Mouse (Mus musculus): ENCODE measurements around the gene Ndufs1. TPM values are rescaled to one million over a fixed set of nuclear protein-coding genes. Genes with fewer than 3 reads are reported as not detected.
A peak's percentile ranks its signal among the peaks of the same experiment; 100 is the strongest.

Ndufs1 gene
- 100 to 1,000 TPM; 846 to 857 TPM for total RNA-seq (2021)

DNA sequence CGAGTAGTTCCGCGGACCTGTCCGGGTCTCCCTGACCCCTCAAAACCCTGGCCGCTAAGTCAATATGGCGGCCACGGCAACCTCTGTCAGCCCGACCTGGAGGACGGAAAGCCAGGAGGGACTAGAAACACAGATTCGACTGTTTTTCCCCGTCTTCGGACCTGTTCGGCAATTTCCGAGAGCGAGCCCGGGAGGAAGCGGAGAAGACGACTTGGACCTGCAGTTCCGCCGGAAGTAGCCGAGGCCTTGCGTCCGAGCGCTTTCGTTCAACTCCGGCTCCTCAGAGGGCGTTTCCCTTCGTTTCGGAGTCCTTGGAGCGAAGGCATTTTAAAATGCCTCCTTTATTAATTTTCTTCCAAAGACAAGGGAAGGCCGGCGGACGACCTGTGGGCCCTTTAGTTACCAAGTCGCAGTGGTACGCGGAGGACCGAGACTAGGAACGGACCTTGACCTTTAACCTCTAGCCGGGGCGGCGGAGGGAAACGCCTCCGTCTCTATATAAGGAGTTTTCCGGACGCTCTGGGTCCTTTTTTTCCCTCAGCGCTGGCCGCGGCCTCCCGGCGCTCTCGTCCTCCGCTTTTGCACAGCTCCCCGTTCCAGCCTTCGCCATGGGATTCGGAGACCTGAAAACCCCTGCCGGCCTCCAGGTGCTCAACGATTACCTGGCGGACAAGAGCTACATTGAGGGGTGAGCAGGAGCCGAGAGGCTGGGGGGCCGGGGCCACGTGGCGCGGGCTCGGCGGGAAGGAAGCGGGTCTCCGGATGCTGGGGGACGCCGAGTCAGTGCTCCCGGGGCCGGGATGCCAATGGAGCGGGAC lies at the start of gene Ndufs1, which contains the start of gene Eef1b2:
Gene Ndufs1 (minus strand): TSS at position 230 of the 818 bp plus-strand sequence.
Gene Eef1b2 (plus strand): TSS at position 222 of the 818 bp plus-strand sequence.
- intact Hi-C loops (cut with DNase I), result no loop called here
- DNase-seq, result peak; percentile 95 to 96

DNA sequence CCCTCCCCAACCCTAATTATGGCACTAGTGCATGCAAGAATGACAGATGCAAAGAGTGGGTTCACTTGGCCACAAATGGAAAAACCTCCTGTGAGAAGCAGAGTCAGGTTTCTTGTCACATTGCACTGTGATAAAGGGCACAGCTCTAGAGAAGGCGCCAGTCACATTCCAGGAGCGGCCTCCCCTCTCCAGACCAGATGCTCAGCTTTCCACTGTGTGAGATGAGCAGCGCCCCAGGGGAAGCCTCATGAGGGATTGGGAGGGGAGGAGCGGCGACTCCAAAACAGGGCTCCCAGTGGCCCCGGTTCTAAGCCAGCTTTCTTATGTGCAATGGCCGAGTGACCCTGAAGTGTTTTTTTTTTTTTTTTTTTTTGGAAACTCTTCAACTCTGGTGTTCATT lies 49.3 kb upstream of the Ndufs1 start:
- intact Hi-C loops (cut with DNase I), result no loop called here
- DNase-seq, result no peak

DNA sequence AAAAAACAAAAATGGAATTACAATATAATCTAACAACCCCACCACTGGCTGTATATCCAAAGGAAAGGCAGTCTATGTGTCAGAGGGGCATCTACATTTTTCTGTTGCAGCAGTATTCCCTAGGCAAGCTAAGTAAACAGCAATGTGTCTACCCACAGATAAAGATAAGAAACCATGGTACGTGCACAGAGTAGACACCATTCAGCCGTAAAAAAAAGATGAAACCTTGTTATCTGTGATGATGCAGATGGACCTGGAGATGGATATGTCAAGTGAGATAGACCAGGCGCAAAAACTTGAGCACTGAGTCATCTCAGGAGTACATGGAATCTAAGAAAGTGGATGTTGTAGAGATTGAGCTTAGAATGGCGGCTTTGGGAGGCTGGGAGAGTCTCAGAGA lies 48.4 kb upstream of the Ndufs1 start:
- DNase-seq, result no peak
- intact Hi-C loops (cut with DNase I), result no loop called here

DNA sequence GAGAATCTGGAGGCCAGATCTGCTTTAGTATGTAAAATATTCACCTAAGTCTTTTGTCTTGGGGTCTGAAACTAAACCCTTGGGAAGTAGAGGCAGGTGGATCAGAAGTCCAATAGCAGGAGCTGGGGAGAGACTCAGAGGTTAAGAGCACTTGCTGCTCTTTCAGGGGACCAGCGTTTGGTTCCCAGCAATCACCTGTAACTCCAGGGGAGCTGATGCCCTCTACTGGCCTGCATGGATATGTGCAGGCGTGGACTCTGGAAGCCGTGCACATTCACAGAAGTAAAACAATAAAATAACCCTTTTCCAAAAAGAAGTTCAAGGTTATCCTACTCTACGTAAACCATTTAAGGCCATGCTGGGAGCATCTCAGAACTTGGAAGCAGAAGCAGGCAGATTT lies 42.6 kb upstream of the Ndufs1 start:
- intact Hi-C loops (cut with DNase I), result no loop called here
- DNase-seq, result no peak

DNA sequence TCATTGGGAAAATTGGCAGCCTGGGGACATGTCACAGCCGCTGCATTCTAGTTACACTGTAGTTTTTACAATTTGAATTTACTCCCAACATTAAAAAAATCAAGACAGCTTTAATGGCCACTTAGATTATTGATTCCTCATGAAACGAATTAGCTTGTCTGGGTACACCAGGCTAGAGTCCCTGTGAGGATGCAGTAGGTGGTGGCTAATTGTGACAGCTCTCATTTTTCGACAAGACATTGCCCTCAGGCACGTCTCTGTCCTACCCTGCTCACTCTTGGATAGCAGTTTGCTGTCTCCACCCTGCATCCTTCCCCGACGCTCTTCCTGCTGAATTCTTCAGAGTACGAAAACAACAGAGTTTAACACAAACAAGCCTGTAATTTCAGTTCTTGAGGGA lies 38.0 kb upstream of the Ndufs1 start:
- no peak for DNase-seq
- intact Hi-C loops (cut with DNase I), result no loop called here

DNA sequence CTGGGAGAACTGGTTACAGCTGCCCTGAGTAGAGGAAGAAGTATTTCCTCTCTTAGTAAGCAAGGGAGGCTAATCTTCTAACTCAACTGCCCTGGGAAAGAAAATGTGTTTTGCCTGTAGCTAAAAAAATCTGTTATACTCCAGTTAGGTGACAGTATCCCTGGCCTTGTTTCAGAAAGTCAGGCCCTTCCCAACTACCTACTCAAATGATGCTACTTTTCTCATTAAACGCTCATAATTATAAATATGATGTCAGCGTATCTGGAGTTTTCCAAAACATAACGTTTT lies 37.6 kb upstream of the Ndufs1 start, which contains the start of gene Gpr1:
Gene Gpr1 (minus strand): TSS at position 273 of the 288 bp plus-strand sequence.
- intact Hi-C loops (cut with DNase I), result no loop called here
- DNase-seq, result no peak

DNA sequence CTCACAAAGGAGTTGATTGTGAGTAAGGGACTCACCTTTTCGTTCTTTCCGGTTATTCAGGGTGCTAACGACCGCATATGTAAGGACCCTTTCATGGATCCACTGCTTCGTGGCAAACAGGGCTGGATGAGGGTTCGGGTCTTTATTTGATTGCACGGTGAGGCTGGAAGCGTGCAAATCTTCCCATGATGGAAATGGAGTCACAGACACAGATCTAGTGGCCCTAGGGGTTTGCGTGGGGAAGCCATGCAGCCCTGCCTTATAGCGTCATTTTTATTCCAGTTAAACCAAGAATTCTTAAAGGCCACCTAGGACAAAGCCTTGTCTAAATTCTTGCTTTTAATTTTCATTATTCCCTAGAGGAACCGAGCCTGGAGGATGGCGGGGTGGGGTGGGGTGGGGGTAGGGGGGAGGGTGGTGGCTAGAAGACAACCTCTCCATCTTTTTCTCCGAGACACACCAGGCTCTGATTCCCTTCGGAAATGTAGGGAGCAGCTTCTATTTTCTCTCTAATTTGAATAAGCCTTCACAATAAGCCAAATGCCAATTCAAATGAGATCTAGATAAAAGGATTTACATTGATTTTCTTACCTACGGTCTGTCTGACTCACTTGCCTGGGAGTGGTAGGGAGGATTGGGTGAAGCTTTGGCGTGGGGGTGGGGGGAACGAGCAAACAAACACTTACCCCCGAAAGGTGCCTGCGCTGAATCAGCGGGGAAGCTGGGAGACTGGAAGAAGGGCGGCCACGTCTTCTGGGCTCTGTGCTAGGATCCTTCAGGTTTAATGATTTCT lies 37.0 kb upstream of the Ndufs1 start:
- DNase-seq, result no peak
- intact Hi-C loops (cut with DNase I), result no loop called here

DNA sequence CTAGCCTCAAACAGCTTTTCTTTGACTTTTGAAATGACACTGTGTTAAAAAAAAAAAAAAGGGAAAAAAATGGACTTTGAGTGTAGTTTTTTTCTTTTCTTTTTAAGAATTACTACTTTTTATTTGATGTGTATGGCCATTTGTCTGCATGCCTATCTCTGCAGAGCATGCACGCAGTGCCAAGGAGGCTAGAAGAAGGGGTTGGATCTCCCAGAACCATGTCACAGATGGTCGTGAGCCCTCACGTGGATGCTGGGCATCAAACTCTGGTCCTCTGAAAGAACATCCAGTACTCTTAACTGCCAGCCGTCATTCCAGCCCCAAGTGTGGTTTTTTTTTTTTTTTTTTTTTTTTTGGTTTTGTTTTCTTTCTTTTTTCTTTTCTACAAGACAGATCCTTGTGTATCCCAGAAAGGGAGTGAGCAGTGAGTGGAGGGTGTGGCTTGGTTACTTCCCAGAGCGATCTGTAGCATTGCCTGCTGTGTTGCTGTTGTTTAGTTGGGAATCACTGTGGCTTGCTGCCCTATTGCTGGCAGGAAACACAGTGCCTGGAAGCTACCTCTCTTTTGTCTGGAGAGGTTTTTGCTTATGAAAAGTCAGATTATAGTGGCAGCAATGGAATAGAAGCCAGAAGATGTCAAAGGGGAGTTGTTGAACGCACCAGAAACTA lies 33.4 kb upstream of the Ndufs1 start:
- intact Hi-C loops (cut with DNase I), result no loop called here
- DNase-seq, result no peak

DNA sequence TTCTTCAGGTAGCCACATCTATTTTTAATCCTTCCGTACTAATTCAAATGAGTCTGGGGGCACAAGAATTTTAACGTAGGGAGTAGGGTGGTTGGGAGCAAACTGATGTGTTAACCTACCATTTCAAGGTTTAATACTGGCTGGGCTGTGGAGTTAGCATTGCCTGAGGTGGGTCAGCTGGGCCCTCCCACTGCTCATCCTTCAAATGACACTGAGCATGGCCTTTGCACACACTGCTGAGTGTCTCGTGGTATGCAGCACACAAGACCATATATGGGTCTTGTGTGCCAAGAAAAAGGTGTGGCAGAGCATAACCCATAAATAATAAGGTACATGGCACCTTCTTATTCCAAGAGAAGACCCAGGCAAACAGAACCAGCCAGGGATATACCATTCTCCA lies 31.0 kb upstream of the Ndufs1 start:
- intact Hi-C loops (cut with DNase I), result no loop called here

DNA sequence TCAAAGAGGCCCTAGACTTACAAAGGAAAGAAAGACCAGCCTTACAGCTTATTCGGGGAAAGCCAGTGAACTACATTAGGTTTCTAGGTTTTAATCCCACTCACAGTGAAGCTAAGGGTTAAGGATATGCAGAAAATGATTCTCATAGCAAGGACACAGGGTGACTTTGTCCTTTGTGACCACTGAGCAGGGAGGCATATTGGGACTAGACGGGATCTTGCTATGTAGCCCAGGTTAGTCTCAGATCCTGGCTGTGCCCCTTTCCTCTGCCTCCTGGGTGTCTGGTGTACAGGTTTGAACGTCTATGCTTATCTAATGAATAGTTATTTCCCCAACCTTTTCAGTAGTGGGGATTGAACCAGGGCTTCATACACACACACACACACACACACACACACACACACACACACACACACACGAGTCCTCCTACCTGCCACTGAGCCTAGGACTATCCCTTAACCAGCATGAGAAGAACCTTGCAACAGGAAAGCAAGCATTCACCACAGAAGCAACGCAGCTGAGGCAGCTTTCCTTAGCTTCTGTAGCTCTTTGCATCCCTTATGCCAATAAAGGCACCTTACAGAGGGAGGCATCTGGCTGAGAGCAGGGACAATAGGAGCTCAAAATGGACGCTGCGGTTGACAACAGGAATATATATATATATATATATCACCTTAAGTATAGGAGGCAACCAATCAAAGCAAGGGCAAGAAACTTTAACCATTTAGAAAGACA lies 28.2 kb upstream of the Ndufs1 start:
- no peak for DNase-seq
- intact Hi-C loops (cut with DNase I), result no loop called here

More for the DNA sequence above, 31.0 kb upstream of the Ndufs1 start:
- DNase-seq, result no peak

DNA sequence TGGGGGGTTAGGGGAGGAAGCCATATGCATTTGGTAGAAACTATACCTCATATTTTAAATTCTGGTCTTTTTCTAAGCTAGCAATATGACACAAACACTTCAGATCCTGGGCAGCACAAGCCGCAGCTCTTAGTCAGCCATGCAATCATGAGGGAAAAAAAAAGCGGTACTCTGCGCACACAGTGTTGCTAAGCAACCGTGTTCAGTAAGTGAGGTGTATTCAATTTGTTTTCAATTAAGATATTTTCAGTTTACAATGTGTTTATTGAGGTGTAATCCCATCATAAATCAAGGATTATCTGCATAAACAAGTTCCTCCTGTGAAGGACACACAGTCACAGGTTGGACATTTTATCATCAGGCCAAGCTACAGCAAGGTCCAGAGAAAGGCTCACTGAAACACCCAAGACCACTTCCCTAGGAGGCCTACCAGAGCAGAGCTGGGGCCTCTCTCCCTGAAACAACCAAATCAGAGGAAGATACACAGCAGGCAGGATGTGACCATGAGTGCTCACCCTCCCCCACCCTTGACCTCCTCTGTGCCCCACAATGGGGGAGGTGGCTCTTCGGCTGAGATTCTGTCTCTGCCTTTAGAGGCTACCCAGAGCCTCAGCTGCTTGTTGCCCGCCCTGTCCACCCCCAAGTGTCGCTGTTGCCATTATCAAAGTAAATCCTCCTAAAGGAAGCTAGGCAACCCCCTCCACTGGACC lies 27.5 kb upstream of the Ndufs1 start:
- no peak for DNase-seq
- intact Hi-C loops (cut with DNase I), result no loop called here

DNA sequence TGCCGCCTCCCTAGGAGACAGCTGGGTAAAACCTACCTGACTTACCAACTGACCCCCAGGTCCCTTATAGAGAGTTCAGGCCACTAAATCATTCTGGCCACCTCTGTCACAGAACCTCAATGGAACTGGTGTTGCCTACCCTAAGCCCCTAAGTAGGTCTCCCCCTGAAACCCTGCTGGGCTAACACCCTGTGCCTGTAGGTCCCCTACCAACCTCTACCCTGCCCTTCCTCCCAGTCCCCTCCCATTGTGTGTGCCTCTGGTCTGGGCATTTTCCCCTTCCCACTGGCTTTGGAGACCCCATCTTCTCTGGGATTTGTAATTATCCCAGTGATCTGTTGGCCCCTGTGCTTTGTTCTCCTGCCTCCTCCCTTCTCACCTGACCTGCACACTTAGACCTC lies 26.8 kb upstream of the Ndufs1 start:
- intact Hi-C loops (cut with DNase I), result no loop called here
- DNase-seq, result no peak

DNA sequence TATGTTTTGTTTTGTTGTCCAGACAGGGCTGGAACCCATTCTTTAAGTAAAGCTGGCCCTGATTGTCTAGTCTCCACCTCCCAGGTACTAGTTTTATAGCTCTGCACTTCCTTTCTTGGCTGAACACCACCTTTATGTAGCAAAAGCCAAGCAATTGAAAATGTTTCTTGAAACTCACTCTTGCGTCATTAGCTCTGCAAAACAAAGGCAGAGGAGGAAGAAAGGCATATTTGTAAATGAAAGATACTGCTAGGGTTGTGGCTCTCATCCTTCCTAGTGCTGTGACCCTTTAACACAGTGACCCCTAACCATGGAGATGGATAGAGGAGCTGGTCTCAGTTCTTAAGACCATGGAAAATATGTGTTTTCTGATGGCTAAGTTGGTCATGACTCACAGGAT lies 25.0 kb upstream of the Ndufs1 start:
- no peak for DNase-seq
- intact Hi-C loops (cut with DNase I), result no loop called here

DNA sequence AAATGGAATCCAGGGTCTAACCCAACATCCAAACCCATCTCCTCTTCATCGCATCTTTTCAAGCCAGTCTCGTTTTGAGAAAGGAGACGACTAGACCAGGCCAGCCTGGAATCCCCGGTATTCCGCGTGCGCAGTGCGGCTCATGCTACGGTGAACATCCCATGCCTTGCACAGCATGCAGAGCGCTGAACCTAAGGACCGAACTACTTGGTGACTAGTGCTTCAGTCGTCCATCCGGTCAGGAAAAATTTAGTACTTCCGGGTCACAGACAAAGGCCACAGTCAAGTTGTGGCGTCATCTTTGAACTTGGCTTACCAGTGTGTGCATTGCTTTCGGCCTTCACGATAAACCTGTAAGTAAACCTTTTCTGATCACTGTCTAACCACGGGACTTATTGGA lies 23.7 kb upstream of the Ndufs1 start:
- DNase-seq, result no peak
- intact Hi-C loops (cut with DNase I), result no loop called here

DNA sequence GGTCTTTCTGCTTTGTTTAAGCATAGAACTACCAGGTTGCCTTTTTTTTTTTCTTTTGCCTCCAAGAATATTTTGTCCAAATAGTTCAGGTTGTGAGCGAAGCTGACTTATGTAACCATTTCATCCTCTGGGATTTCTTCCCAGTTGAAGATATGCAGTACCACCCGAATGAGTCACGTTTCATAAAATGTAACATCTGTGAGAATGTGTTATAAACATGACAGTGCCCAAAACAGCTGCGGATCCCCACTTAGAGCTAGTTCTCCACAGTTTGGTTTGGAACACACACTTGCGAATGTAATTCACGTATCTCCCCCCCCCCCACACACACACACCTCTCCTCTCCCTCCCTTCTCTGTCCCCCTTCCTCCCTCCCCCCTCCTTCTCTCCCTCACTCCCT lies 22.8 kb upstream of the Ndufs1 start:
- no peak for DNase-seq
- intact Hi-C loops (cut with DNase I), result no loop called here

DNA sequence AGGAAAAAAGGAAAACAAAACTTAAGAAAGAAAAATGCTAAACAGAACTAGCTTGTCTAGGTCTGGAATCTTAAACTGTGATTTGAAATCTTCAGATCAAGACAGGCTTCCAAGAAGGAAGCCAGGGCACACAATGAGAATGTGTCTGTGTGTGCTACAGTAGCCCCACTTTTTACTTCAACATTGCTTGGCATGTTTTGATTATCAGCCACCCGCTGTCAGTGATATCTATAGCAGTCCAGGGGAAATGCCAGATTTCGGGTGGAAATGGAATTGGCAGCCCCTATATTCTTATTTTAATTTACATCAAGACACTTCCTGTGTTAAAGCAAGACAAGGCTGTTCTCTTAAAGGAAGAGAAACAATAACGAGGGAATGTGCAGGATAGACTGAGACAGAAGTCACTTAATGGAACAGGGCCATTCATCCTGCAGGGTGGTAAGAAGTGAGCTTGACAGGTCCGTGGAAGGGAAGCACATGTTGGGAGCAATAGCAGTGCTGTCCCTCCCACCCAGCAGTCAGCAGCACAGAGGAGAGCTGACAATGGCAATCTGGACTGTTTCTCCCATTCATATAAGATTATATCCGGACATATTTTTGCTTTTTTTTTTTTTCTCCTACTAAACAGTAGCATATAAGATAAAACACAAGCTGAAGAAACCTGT lies 19.3 kb upstream of the Ndufs1 start:
- intact Hi-C loops (cut with DNase I), result no loop called here
- DNase-seq, result no peak

DNA sequence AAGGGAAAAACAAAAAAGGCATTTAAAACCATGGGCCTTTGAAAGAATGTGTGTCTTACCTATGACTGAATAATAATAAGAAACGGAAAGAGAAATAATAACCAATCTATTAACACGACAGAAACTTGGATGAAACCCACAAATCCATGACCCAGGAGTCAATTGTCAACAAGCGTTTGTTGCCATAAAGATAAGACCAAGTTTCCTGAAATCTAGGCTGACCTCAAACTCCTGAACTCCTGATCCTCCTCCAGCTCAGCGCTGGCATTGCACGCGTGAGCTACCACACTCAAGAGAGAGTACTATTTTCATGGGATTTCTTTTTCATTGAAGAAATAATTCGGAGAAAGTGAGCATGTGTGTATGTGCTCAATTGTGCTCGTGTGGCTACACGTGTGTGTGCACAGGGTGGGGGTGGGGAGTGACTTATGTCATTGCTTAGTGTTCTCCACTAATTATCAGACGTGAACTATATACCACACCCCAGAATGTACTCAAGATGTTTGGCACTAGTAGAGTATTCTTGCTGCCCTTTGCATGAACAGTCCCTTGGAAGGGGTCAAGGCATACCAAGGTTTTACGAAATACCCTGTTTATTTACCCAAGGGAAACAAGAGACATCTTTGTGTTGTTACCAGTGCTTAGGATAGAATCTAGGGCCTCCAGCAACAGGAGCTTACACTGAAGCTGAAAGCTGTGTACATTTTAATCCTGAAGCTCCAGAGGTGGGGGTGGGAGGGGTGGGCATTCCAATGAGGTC lies 15.9 kb upstream of the Ndufs1 start:
- DNase-seq, result no peak
- intact Hi-C loops (cut with DNase I), result no loop called here

DNA sequence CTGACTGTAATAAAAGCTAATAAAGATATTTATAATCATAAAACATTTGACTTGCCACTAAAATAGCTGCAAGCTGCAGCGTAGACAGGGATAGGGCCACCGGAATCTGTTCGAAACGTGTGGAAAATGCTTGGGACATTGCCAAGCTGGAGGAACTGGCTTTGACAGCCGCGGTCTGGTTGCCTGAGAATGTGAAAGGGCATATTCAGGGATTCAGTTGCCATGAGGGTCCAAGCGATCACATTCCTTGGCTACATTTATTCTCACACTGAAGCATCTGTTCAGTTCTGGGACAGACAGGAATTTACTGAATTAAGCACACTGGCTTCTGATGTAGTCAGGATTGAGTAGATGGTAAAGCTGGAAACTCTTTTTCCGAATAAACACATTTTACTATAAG lies 14.2 kb upstream of the Ndufs1 start:
- intact Hi-C loops (cut with DNase I), result no loop called here
- DNase-seq, result no peak

DNA sequence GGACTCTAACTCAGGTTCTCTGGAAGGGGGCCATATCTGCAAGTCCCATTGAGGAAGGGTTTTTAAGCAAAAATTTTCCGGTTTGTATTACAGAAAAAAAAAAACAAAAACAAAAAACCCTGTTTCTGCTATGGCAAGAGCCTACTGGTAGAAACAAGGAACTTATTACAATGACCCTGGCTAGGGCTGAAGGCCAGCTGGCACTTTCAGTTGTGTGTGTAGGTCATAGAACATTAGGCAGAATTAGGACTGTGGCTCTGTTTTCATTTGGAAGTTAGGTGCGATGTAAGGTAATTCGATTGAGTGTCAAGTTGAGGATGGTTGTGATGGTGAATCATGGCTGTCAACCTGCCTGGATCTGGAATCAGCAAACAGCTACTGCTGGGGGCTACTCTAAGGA lies 11.9 kb upstream of the Ndufs1 start:
- intact Hi-C loops (cut with DNase I), result loop anchor here (10.0 kb wide), 1 partner anchor 196 kb away; no protein-coding TSS in a partner anchor
- no peak for DNase-seq
